ENCODE assay signal across 27 mouse cellular contexts in the genomic region with DNA sequence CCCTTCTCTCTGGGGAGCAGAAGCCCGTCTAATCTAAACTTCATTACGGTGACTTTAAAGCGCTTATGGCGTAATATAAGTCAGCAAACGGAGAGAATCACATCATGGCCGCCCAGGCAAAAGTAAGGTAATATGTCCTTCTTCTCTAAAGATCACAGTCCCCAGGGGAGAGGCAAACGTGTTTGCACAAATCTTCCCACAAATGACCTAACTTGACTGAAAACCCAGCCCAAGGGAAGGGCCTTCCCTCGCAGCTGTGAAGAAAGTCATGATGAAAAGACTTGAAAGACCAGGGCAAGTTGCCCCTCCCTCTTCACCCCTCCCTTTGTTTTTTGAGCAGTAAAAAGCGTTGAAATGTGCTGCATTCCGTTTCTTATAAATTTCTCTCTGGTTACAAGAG.
DNase-seq lines count a peak whose midpoint lies in the region; ATAC-seq and TF ChIP-seq lines count a peak whose summit lies in the region.
"Had no signal": no experiment of that assay in that cellular context is flagged by ENCODE, and none has a peak within 500 bp of the region (broad histone marks: within the 10 kb centered on the region; RNA-seq: fewer than 3 reads in every experiment).

No protein-coding gene starts in this region.

- H3K4me1 ChIP-seq in hindbrain, embryonic 11.5 days (replicated peaks; ENCODE audit: control insufficient read depth, insufficient read depth, low read length): no peaks in the 10 kb centered on the region
- H3K4me1 ChIP-seq in hindbrain, embryonic 16.5 days (ENCODE audit: control insufficient read depth, insufficient read depth, low read depth, low read length): peaks cover 7% of the 10 kb centered on the region
- H3K4me1 ChIP-seq in midbrain, embryonic 11.5 days (ENCODE audit: control insufficient read depth, insufficient read depth, low read length): peaks cover 3% of the 10 kb centered on the region
- 0 out of 2 replicates have a peak, but pooled peaks cover 9% of the 10 kb centered on the region for H3K4me1 ChIP-seq in midbrain, postnatal 0 days (ENCODE audit: insufficient read depth, low read length)
- H3K4me1 ChIP-seq: intestine, embryonic 15.5 days; liver, embryonic 12.5 days had no signal

- no peaks in the 10 kb centered on the region for H3K36me3 ChIP-seq in hindbrain, embryonic 11.5 days (ENCODE audit: control insufficient read depth, insufficient read depth, low read length)
- no peaks in the 10 kb centered on the region for H3K36me3 ChIP-seq in hindbrain, embryonic 16.5 days (ENCODE audit: control insufficient read depth, insufficient read depth, low read length)
- H3K36me3 ChIP-seq in midbrain, embryonic 11.5 days (ENCODE audit: control insufficient read depth, insufficient read depth, low read length): no peaks in the 10 kb centered on the region
- no peaks in the 10 kb centered on the region for H3K36me3 ChIP-seq in midbrain, postnatal 0 days (ENCODE audit: insufficient read depth, low read length)
- H3K36me3 ChIP-seq: embryonic facial prominence, embryonic 13.5 days; forebrain, embryonic 15.5 days; G1E; intestine, embryonic 15.5 days; liver, embryonic 12.5 days; midbrain, embryonic 12.5 days; neural tube, embryonic 13.5 days had no signal

- DNase-seq in hindbrain, embryonic 11.5 days (ENCODE audit: low spot score): peak; percentile 31
- peak; percentile 83 for DNase-seq in midbrain, embryonic 11.5 days (ENCODE audit: low spot score, missing footprints)
- DNase-seq in midbrain, postnatal 0 days (ENCODE audit: low spot score): no peak
- DNase-seq in ZHBTc4 (ENCODE audit: low read depth, low spot score): peak; percentile 40
- DNase-seq in mesoderm, embryonic 11.5 days (ENCODE audit: low read depth, low spot score): peak; percentile 18
- DNase-seq in cerebellum, postnatal 10 days: no peak
- no peak for DNase-seq in adrenal gland, postnatal 10 days
- DNase-seq: adrenal gland, postnatal 14 days; cerebellum, adult 2 months; cerebellum, postnatal 36 days; gastrocnemius, postnatal 14 days; heart, adult 2 months; kidney, postnatal 10 days; lung, adult 18-20 months; lung, postnatal 10 days; retina, postnatal 1 day; thymus, adult 18-20 months; thymus, postnatal 4 days had no signal

- no peak overlapping the region for H3K9ac ChIP-seq in hindbrain, embryonic 11.5 days (ENCODE audit: low read depth, low read length)
- no peak overlapping the region for H3K9ac ChIP-seq in hindbrain, embryonic 16.5 days (ENCODE audit: low read depth, low read length)
- H3K9ac ChIP-seq in midbrain, embryonic 11.5 days (ENCODE audit: low read length): no peak overlapping the region
- no peak overlapping the region for H3K9ac ChIP-seq in midbrain, postnatal 0 days (replicated peaks; ENCODE audit: low read length, poor library complexity, severe bottlenecking)
- H3K9ac ChIP-seq: embryonic facial prominence, embryonic 13.5 days; forebrain, embryonic 15.5 days; hindbrain, embryonic 14.5 days; intestine, embryonic 15.5 days; liver, embryonic 12.5 days; midbrain, embryonic 12.5 days; neural tube, embryonic 13.5 days had no signal

- ATAC-seq in hindbrain, embryonic 11.5 days (ENCODE audit: low FRiP score): no peak
- no peak for ATAC-seq in hindbrain, embryonic 16.5 days
- no peak for ATAC-seq in midbrain, embryonic 11.5 days (ENCODE audit: low FRiP score)
- no peak for ATAC-seq in midbrain, postnatal 0 days (ENCODE audit: low FRiP score)
- ATAC-seq: forebrain, embryonic 15.5 days; intestine, embryonic 15.5 days; liver, embryonic 12.5 days had no signal

- H3K4me3 ChIP-seq in hindbrain, embryonic 11.5 days (ENCODE audit: low read depth, low read length): no peak overlapping the region
- no peak overlapping the region for H3K4me3 ChIP-seq in hindbrain, embryonic 16.5 days (ENCODE audit: low read length)
- no peak overlapping the region for H3K4me3 ChIP-seq in midbrain, embryonic 11.5 days (ENCODE audit: low read depth, low read length)
- no peak overlapping the region for H3K4me3 ChIP-seq in midbrain, postnatal 0 days (ENCODE audit: low read depth, low read length)
- H3K4me3 ChIP-seq: embryonic facial prominence, embryonic 13.5 days; forebrain, embryonic 15.5 days; heart, adult 2 months; intestine, embryonic 15.5 days; liver, embryonic 12.5 days; midbrain, embryonic 12.5 days; neural tube, embryonic 13.5 days had no signal

- no peaks in the 10 kb centered on the region for H3K9me3 ChIP-seq in hindbrain, embryonic 11.5 days (ENCODE audit: control insufficient read depth, low read length)
- H3K9me3 ChIP-seq in hindbrain, embryonic 16.5 days (ENCODE audit: control insufficient read depth, low read length): no peaks in the 10 kb centered on the region
- H3K9me3 ChIP-seq in midbrain, embryonic 11.5 days (ENCODE audit: control insufficient read depth, low read length): no peaks in the 10 kb centered on the region
- H3K9me3 ChIP-seq in midbrain, postnatal 0 days (ENCODE audit: low read length): no peaks in the 10 kb centered on the region
- H3K9me3 ChIP-seq: embryonic facial prominence, embryonic 13.5 days; forebrain, embryonic 15.5 days; intestine, embryonic 15.5 days; liver, embryonic 12.5 days; midbrain, embryonic 12.5 days; neural tube, embryonic 13.5 days had no signal

- no peaks in the 10 kb centered on the region for H3K27me3 ChIP-seq in hindbrain, embryonic 11.5 days (ENCODE audit: control insufficient read depth, insufficient read depth, low read length)
- no peaks in the 10 kb centered on the region for H3K27me3 ChIP-seq in hindbrain, embryonic 16.5 days (replicated peaks; ENCODE audit: control insufficient read depth, insufficient read depth, low read length)
- H3K27me3 ChIP-seq in midbrain, embryonic 11.5 days (ENCODE audit: control insufficient read depth, insufficient read depth, low read length): no peaks in the 10 kb centered on the region
- H3K27me3 ChIP-seq in midbrain, postnatal 0 days (ENCODE audit: insufficient read depth, low read length): no peaks in the 10 kb centered on the region
- H3K27me3 ChIP-seq: embryonic facial prominence, embryonic 13.5 days; forebrain, embryonic 15.5 days; intestine, embryonic 15.5 days; liver, embryonic 12.5 days; midbrain, embryonic 12.5 days; neural tube, embryonic 13.5 days had no signal

- H3K4me2 ChIP-seq in hindbrain, embryonic 11.5 days (replicated peaks; ENCODE audit: low read depth, low read length): no peak overlapping the region
- no peak overlapping the region for H3K4me2 ChIP-seq in hindbrain, embryonic 16.5 days (ENCODE audit: low read length)
- no peak overlapping the region for H3K4me2 ChIP-seq in midbrain, embryonic 11.5 days
- no peak overlapping the region for H3K4me2 ChIP-seq in midbrain, postnatal 0 days (ENCODE audit: low read depth, low read length, poor library complexity, severe bottlenecking)
- H3K4me2 ChIP-seq: embryonic facial prominence, embryonic 13.5 days; hindbrain, embryonic 14.5 days; intestine, embryonic 15.5 days; liver, embryonic 12.5 days; midbrain, embryonic 12.5 days had no signal

- no peak for TF ChIP-seq CTCF in midbrain, postnatal 0 days (IDR thresholded peaks at IDR 0.05)

- WGBS in hindbrain, embryonic 11.5 days: 46% methylated on average over 10 of the region's 10 CpGs
- WGBS in hindbrain, embryonic 16.5 days: 43% methylated on average over 10 of the region's 10 CpGs
- 61% methylated on average over 10 of the region's 10 CpGs for WGBS in midbrain, embryonic 11.5 days
- 44% methylated on average over 10 of the region's 10 CpGs for WGBS in midbrain, postnatal 0 days

- no peak overlapping the region for H3K27ac ChIP-seq in hindbrain, embryonic 11.5 days (ENCODE audit: low read depth, low read length)
- H3K27ac ChIP-seq in hindbrain, embryonic 16.5 days (ENCODE audit: low read depth, low read length): no peak overlapping the region
- no peak overlapping the region for H3K27ac ChIP-seq in midbrain, embryonic 11.5 days (ENCODE audit: low read depth, low read length)
- no peak overlapping the region for H3K27ac ChIP-seq in midbrain, postnatal 0 days (ENCODE audit: low read depth, low read length)
- H3K27ac ChIP-seq: embryonic facial prominence, embryonic 13.5 days; heart, adult 2 months; intestine, embryonic 15.5 days; liver, embryonic 12.5 days had no signal

Comparison
In these comparisons a context has a peak if more than half of its experiments do, and no peak if none do; other contexts are left out.
1. DNase-seq: peak in hindbrain, embryonic 11.5 days (single experiment), midbrain, embryonic 11.5 days (single experiment), ZHBTc4 (single experiment) and mesoderm, embryonic 11.5 days (single experiment); none in midbrain, postnatal 0 days (single experiment), cerebellum, postnatal 10 days (0 of 2) and adrenal gland, postnatal 10 days (single experiment).